Mouse (Mus musculus) megakaryocyte, embryonic 14.5 days (primary cell): ENCODE results near the gene Syt16.

Experiments used
- FLI1 ChIP-seq: IDR thresholded peaks from 2 replicates; pipeline ENCODE4 v1.6.1; 2012; ENCODE audit warnings: low read length, inconsistent platforms, mixed read lengths
- GATA1 ChIP-seq: IDR thresholded peaks from 3 replicates; pipeline ENCODE4 v1.6.1; 2012; ENCODE audit warnings: mixed read lengths, low read length, inconsistent platforms, borderline replicate concordance

DNA sequence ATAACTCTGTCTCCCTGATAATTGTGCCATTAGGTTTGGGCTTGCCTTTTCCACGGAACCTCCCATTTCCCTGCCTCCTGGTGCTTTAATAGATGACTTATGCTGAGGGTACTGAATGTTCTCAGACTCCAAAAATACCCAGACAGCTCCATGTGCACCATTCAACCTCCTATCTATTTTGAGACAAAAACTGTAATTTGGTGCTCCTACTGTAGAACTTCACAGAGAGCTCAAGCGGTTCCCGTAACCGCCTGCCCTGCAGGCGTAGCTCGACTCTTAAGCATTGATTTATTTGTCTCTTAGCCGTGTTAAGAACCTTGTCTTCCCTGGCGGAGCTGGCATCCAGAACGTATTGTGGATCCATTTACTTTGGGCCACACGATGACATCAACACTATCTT, 233.3 kb downstream of the Syt16 start:
- TF ChIP-seq GATA1: no peak
- no peak for TF ChIP-seq FLI1
